Mouse (Mus musculus): ENCODE measurements around the gene Invs. TPM values are rescaled to one million over a fixed set of nuclear protein-coding genes. Genes with fewer than 3 reads are reported as not detected.

The Invs gene
- polyA plus RNA-seq, 1 experiment from 2014 or later = 7.2 TPM

DNA sequence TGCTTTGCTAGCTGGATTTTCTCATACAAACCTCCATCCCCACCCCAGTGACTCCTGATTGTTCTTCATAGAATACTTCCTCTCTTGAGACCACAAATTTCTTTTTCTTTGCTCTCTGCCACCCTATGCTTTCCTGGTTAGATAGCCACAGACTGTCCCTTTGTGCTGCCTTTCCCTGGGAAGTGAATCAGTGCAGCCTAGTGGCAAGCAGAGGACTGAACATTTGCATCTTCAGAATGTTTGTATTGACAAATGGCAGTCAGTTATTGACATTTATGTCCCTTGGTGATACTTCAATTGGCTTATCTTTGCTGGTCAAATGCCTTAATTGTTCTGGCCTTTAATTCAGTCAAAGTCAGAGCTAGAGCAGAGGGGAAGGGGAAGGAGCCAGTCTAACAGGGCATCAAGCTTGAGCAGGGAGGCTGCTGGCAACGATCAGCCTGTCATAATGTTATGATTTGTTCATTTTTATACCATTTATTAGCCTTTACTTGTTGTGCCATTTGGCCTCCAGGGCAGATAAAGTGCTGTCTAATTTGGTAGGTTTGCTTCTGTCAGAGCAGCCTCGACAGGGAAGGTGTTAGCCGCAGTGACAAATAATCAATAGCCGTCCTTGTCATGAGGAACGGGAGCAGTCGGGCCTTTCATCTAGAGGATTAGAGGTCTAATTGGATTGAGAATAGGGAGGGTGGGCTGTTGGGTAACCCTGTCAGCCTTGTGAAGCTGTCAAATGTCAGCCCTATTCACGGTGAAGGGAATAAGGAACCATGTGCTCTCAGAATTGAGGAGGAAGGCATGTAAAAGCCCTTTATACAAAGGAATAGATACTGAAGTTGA is 55.6 kb downstream of the Invs start:
- ATAC-seq (ENCODE audit: insufficient number of reproducible peaks, low FRiP score, low TSS enrichment, low read depth) (no peak), DNase-seq (ENCODE audit: low spot score) (no peak)
- no peaks in the 10 kb centered on the region for H3K27me3 ChIP-seq (ENCODE audit: control insufficient read depth, insufficient read depth, low read length)

DNA sequence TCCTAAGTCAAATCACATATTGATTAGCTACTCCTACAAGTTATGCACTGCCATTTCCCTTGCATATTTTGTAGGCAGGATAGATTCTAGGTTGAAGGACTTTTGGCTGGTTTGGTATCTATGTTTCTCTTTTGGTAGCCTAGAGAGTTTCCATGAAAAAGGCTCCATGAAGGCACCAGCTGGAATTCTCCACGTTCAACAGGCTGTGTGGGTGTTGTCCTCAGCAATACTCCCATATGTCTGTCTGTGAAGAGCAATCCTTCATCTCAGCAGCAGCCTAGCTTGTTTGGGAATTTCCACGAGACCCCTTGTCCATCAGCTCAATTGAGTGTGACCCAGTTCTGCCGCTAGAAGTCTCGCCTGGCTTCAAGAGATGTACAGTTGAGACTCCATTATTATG is 63.1 kb downstream of the Invs start:
- no peak overlapping the region for H3K4me2 ChIP-seq (ENCODE audit: low read depth, severe bottlenecking)

More for the DNA sequence above, 55.6 kb downstream of the Invs start:
- 16% methylated on average over 7 of the region's 7 CpGs for WGBS
- no peak overlapping the region for H3K27ac ChIP-seq (replicated peaks; ENCODE audit: low read depth, low read length)
- no peak overlapping the region for H3K9ac ChIP-seq (ENCODE audit: low read length)
- H3K4me2 ChIP-seq (ENCODE audit: low read depth, severe bottlenecking) = no peak overlapping the region
- H3K4me3 ChIP-seq (ENCODE audit: low read depth, low read length) = no peak overlapping the region
- no peaks in the 10 kb centered on the region for H3K36me3 ChIP-seq (ENCODE audit: control insufficient read depth, insufficient read depth, low read length)
- no peaks in the 10 kb centered on the region for H3K4me1 ChIP-seq (ENCODE audit: control insufficient read depth, insufficient read depth, low read length)
- no peaks in the 10 kb centered on the region for H3K9me3 ChIP-seq (ENCODE audit: control insufficient read depth, low read length)

DNA sequence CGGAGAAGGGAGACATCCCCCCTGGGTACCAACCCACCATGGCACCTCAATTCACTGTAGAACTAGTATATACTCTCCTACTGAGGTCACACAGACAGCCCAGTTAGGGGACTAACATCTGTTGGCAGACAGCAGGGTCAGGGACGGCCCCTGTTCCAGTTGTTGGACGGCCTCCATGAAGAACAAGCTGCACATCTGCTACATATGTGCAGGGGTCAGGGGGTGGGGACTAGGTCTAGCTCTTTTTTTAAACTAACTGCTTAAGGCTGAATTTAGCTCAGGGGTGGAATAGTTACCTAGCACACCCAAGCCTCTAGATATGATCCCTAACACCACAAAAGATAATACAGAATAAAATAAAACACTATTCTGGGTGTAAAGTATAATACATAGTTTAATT is 82.8 kb downstream of the Invs start:
- ATAC-seq (ENCODE audit: insufficient number of reproducible peaks, low FRiP score, low TSS enrichment, low read depth) (no peak), DNase-seq (ENCODE audit: low spot score) (no peak)
- Histone ChIP-seq H3K27ac (replicated peaks; ENCODE audit: low read depth, low read length) (no peak overlapping the region), H3K27me3 (ENCODE audit: control insufficient read depth, insufficient read depth, low read length) (no peaks in the 10 kb centered on the region), H3K4me2 (ENCODE audit: low read depth, severe bottlenecking) (no peak overlapping the region), H3K9me3 (ENCODE audit: control insufficient read depth, low read length) (no peaks in the 10 kb centered on the region), H3K4me3 (ENCODE audit: low read depth, low read length) (no peak overlapping the region), H3K4me1 (ENCODE audit: control insufficient read depth, insufficient read depth, low read length) (no peaks in the 10 kb centered on the region), H3K9ac (ENCODE audit: low read length) (no peak overlapping the region), H3K36me3 (ENCODE audit: control insufficient read depth, insufficient read depth, low read length) (no peaks in the 10 kb centered on the region)
- 46% methylated on average over 3 of the region's 3 CpGs for WGBS

More for the DNA sequence above, 63.1 kb downstream of the Invs start:
- H3K27me3 ChIP-seq (ENCODE audit: control insufficient read depth, insufficient read depth, low read length) = no peaks in the 10 kb centered on the region
- no peaks in the 10 kb centered on the region for H3K36me3 ChIP-seq (ENCODE audit: control insufficient read depth, insufficient read depth, low read length)
- no peaks in the 10 kb centered on the region for H3K4me1 ChIP-seq (ENCODE audit: control insufficient read depth, insufficient read depth, low read length)
- WGBS = 80% methylated on average over 4 of the region's 4 CpGs
- H3K4me3 ChIP-seq (ENCODE audit: low read depth, low read length) = no peak overlapping the region
- no peak for ATAC-seq (ENCODE audit: insufficient number of reproducible peaks, low FRiP score, low TSS enrichment, low read depth)
- no peaks in the 10 kb centered on the region for H3K9me3 ChIP-seq (ENCODE audit: control insufficient read depth, low read length)
- H3K9ac ChIP-seq (ENCODE audit: low read length) = no peak overlapping the region
- no peak for DNase-seq (ENCODE audit: low spot score)
- no peak overlapping the region for H3K27ac ChIP-seq (replicated peaks; ENCODE audit: low read depth, low read length)

DNA sequence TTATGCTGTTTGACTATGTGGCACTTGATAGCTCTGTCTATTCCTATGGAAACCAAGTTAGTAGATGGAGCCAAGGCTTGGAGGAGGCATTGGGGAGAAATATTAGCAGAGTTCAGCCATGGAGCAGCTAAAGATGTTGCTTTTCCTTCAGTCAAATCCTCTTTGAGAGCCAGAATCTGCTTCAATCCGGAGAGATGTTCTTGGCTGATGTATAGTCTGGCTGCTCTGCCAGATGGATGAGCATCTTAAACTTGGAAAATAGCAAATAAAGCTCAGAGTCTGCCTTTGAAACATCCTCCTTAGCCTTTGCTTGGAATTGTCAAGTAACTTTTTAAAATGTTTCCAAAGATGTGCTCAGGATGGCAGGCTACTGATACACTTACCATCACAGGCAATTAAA is 91.5 kb downstream of the Invs start:
- no peak for DNase-seq (ENCODE audit: low spot score)

DNA sequence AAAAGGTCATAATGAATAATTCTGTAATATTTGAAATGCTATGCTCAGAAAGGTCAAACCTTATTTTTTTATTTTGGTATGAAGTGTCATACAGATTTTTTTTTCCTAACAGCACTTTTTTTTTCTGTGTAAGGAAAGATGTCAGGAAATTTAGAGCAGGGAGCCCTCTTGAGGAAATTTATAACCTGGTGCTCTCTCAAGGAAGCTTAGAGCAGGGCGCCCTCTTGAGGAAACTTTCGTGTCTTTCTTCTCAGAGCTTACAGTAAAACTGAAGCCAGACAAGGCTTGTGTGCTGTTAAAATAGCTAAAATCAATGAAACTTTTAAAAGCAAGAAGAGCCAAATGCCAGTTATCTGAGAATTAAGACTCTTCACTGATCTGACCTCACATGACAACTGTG is 101.4 kb downstream of the Invs start:
- WGBS = 2% methylated on average over 2 of the region's 2 CpGs
- no peak overlapping the region for H3K4me3 ChIP-seq (ENCODE audit: low read depth, low read length)
- no peaks in the 10 kb centered on the region for H3K27me3 ChIP-seq (ENCODE audit: control insufficient read depth, insufficient read depth, low read length)
- peak; percentile 76 for DNase-seq (ENCODE audit: low spot score)
- no peaks in the 10 kb centered on the region for H3K9me3 ChIP-seq (ENCODE audit: control insufficient read depth, low read length)
- H3K9ac ChIP-seq (ENCODE audit: low read length) = no peak overlapping the region
- no peak overlapping the region for H3K27ac ChIP-seq (replicated peaks; ENCODE audit: low read depth, low read length)
- no peak for ATAC-seq (ENCODE audit: insufficient number of reproducible peaks, low FRiP score, low TSS enrichment, low read depth)
- H3K36me3 ChIP-seq (ENCODE audit: control insufficient read depth, insufficient read depth, low read length) = no peaks in the 10 kb centered on the region
- H3K4me1 ChIP-seq (ENCODE audit: control insufficient read depth, insufficient read depth, low read length) = no peaks in the 10 kb centered on the region
- no peak overlapping the region for H3K4me2 ChIP-seq (ENCODE audit: low read depth, severe bottlenecking)

More for the DNA sequence above, 91.5 kb downstream of the Invs start:
- Histone ChIP-seq H3K9me3 (ENCODE audit: control insufficient read depth, low read length) (no peaks in the 10 kb centered on the region), H3K4me3 (ENCODE audit: low read depth, low read length) (no peak overlapping the region), H3K27ac (replicated peaks; ENCODE audit: low read depth, low read length) (no peak overlapping the region), H3K36me3 (ENCODE audit: control insufficient read depth, insufficient read depth, low read length) (no peaks in the 10 kb centered on the region), H3K27me3 (ENCODE audit: control insufficient read depth, insufficient read depth, low read length) (no peaks in the 10 kb centered on the region), H3K4me2 (ENCODE audit: low read depth, severe bottlenecking) (no peak overlapping the region), H3K4me1 (ENCODE audit: control insufficient read depth, insufficient read depth, low read length) (no peaks in the 10 kb centered on the region), H3K9ac (ENCODE audit: low read length) (no peak overlapping the region)
- ATAC-seq (ENCODE audit: insufficient number of reproducible peaks, low FRiP score, low TSS enrichment, low read depth) = no peak
- WGBS = 76% methylated on average over 1 of the region's 1 CpGs

DNA sequence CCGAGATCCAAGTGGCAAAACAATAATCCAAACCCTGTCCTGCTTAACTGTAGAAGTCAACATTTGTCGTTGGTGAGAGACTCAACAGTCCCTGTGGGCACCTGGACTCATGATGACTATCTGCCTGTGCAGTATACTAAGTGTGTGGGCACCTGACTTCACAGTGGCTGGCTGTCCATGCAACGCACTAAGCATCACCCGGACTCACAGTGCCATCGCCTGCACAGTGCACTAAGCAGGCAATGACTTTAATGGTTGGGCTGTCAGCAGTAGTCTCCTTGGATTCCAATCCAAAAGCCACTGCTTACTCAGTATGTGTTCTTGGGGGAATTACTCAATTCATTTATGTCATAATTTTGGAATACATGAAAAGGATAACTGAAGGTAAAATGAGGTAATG is 102.9 kb downstream of the Invs start:
- Histone ChIP-seq H3K36me3 (ENCODE audit: control insufficient read depth, insufficient read depth, low read length) (no peaks in the 10 kb centered on the region), H3K4me2 (ENCODE audit: low read depth, severe bottlenecking) (no peak overlapping the region), H3K4me1 (ENCODE audit: control insufficient read depth, insufficient read depth, low read length) (no peaks in the 10 kb centered on the region), H3K27ac (replicated peaks; ENCODE audit: low read depth, low read length) (no peak overlapping the region), H3K9me3 (ENCODE audit: control insufficient read depth, low read length) (no peaks in the 10 kb centered on the region), H3K27me3 (ENCODE audit: control insufficient read depth, insufficient read depth, low read length) (no peaks in the 10 kb centered on the region), H3K9ac (ENCODE audit: low read length) (no peak overlapping the region), H3K4me3 (ENCODE audit: low read depth, low read length) (no peak overlapping the region)
- DNase-seq (ENCODE audit: low spot score) = peak; percentile 11
- ATAC-seq (ENCODE audit: insufficient number of reproducible peaks, low FRiP score, low TSS enrichment, low read depth) = no peak
- 81% methylated on average over 5 of the region's 5 CpGs for WGBS

DNA sequence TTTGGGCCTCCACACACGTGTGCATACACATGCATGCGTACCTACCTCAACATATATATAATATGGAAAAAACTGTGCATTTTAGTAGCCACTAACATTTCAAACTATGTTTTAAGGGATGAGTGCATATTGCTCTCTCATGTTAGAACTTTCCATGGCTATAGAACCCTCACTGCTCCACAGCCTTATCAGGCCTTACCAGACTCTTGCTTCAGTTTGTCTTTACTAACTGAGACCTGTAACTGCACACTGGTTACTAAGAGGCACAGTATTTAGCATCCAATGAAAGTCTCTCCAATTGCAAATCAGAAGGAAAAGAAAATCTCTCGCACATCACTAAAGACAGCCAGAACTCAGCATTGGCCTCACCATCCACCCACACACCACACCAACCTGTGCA is 117.4 kb downstream of the Invs start:
- H3K9me3 ChIP-seq (ENCODE audit: control insufficient read depth, low read length) = no peaks in the 10 kb centered on the region
- H3K36me3 ChIP-seq (ENCODE audit: control insufficient read depth, insufficient read depth, low read length) = no peaks in the 10 kb centered on the region; the same call in 1 of the 2 replicates
- DNase-seq (ENCODE audit: low spot score) (no peak), ATAC-seq (ENCODE audit: insufficient number of reproducible peaks, low FRiP score, low TSS enrichment, low read depth) (no peak)
- H3K9ac ChIP-seq (ENCODE audit: low read length) = no peak overlapping the region
- no peaks in the 10 kb centered on the region for H3K27me3 ChIP-seq (ENCODE audit: control insufficient read depth, insufficient read depth, low read length)
- no peak overlapping the region for H3K4me2 ChIP-seq (ENCODE audit: low read depth, severe bottlenecking)
- no peak overlapping the region for H3K27ac ChIP-seq (replicated peaks; ENCODE audit: low read depth, low read length)
- WGBS = 98% methylated on average over 3 of the region's 3 CpGs
- no peaks in the 10 kb centered on the region for H3K4me1 ChIP-seq (ENCODE audit: control insufficient read depth, insufficient read depth, low read length)
- H3K4me3 ChIP-seq (ENCODE audit: low read depth, low read length) = no peak overlapping the region

DNA sequence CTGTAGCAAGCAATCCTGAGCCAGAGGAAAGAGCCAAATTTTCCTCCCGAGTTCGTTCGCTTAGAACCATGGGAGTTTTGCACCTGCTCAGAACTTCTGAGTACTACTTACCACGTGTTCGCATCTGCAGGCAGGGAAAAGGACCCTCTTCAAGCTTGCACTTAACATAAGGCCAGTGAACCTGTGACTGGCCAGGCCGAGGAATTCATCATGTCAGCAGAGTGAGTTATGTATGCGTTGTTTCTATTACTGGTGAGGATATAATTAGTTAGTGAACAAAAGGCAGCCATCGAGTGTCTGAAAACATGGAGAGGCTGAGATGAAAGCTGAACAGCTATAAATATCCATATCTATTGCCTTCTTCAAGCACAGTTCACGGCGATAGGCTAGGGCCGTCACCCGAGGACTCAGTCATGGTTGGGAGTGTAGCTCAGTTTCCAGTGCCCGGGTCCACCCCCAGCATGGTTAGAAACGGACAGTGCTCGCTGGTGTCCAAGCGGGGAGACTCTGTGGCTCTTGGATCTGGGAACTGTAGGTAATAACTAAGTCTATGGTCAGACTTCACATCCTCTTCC is 123.6 kb downstream of the Invs start:
- DNase-seq (ENCODE audit: low spot score) = no peak
- no peak overlapping the region for H3K27ac ChIP-seq (replicated peaks; ENCODE audit: low read depth, low read length)
- no peak overlapping the region for H3K4me2 ChIP-seq (ENCODE audit: low read depth, severe bottlenecking)
- no peak overlapping the region for H3K4me3 ChIP-seq (ENCODE audit: low read depth, low read length)
- ATAC-seq (ENCODE audit: insufficient number of reproducible peaks, low FRiP score, low TSS enrichment, low read depth) = no peak
- no peaks in the 10 kb centered on the region for H3K9me3 ChIP-seq (ENCODE audit: control insufficient read depth, low read length)
- no peaks in the 10 kb centered on the region; the same call in 1 of the 2 replicates for H3K36me3 ChIP-seq (ENCODE audit: control insufficient read depth, insufficient read depth, low read length)
- H3K4me1 ChIP-seq (ENCODE audit: control insufficient read depth, insufficient read depth, low read length) = no peaks in the 10 kb centered on the region
- 80% methylated on average over 16 of the region's 16 CpGs for WGBS
- no peaks in the 10 kb centered on the region for H3K27me3 ChIP-seq (ENCODE audit: control insufficient read depth, insufficient read depth, low read length)
- H3K9ac ChIP-seq (ENCODE audit: low read length) = no peak overlapping the region

Measured in limb, embryonic 11.5 days (tissue).